Mouse (Mus musculus) forebrain, embryonic 13.5 days (tissue): ENCODE results near the gene Arhgap35. TPM values are rescaled to one million over a fixed set of nuclear protein-coding genes. Genes with fewer than 3 reads are reported as not detected.
"Not testable (repeated sequence)": the region's sequence is repeated elsewhere in the genome, so short reads cannot be mapped to it uniquely, and the experiment has no call there.

Experiments used
- ATAC-seq: fragments of 200-750 bp; cut with Nextera tagmentation; 2 replicates; pipeline ENCODE4 v1.8.0; 2017
- H3K27ac ChIP-seq: fragments of 300-500 bp; sonication (generic); 2 replicates; pipeline ENCODE4 v1.5.1; 2015; ENCODE audit warnings: inconsistent platforms, mild to moderate bottlenecking, moderate library complexity
- H3K27me3 ChIP-seq: fragments of 300-500 bp; sonication (generic); 2 replicates; pipeline ENCODE4 v1.6.1; 2015; ENCODE audit warnings: mild to moderate bottlenecking, inconsistent platforms
- H3K36me3 ChIP-seq: fragments of 300-500 bp; sonication (generic); 2 replicates; pipeline ENCODE4 v1.6.1; 2015; ENCODE audit warnings: mild to moderate bottlenecking, inconsistent platforms; ENCODE audit not compliant: poor library complexity, severe bottlenecking
- H3K4me1 ChIP-seq: fragments of 300-500 bp; sonication (generic); 2 replicates; pipeline ENCODE4 v1.6.1; 2015; ENCODE audit warnings: inconsistent platforms
- H3K4me2 ChIP-seq: fragments of 300-500 bp; sonication (generic); 2 replicates; pipeline ENCODE4 v1.6.1; 2015; ENCODE audit warnings: inconsistent platforms, mild to moderate bottlenecking, moderate library complexity
- H3K4me3 ChIP-seq: fragments of 300-500 bp; sonication (generic); 2 replicates; pipeline ENCODE4 v1.5.1; 2015; ENCODE audit warnings: mild to moderate bottlenecking, inconsistent platforms
- H3K9ac ChIP-seq: fragments of 300-500 bp; sonication (generic); 2 replicates; pipeline ENCODE4 v1.6.1; 2015; ENCODE audit warnings: mild to moderate bottlenecking, inconsistent platforms
- H3K9me3 ChIP-seq: fragments of 300-500 bp; sonication (generic); replicated peaks from 2 replicates; pipeline ENCODE4 v1.6.1; 2016; ENCODE audit warnings: inconsistent platforms
- WGBS: fragments of 180-500 bp; shearing (Covaris S2); methylation state at CpG from one replicate; pipeline ENCODE4 v1.1.7; 2015; 5-methylcytosine and 5-hydroxymethylcytosine counted together
- polyA plus RNA-seq: library from polyadenylated mRNA; unstranded; fragments of >200 nt; fragmentation: Nextera tagmentation; extraction: Ambion mirVana; gene quantifications from 2 replicates; pipeline ENCODE4 v1.2.1, GENCODE M21; 2015

Gene Arhgap35
- polyA plus RNA-seq, 1 experiment from 2014 or later = 29.1 TPM

DNA sequence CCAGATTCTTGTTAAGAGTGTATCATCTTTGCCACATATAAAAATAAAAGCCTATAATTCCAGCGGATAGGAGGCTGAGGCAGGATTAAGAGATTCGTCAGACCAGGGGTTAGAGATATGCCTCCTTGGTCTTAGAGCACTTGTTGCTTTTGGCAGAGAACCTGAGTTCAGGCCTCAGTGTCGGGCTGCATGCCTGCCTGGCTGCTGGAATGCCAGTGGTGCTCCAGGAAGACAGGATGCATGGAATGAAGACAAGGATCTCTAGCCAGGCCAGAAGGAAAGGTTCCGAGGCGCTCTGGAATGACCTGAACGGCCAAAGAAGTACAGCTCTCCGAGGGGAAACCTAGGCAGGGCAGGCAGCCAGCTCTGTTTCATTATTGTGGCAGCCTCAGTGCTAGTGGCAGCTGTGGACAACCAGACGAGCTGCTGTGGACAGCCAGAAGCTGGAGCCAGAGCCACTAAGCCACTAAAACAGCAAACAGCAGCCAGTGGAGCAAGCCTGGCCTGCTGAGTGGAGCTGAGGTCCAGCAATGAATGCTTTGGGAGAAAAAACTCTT, 6.4 kb upstream of the Arhgap35 start:
- 80% methylated on average over 8 of the region's 8 CpGs for WGBS
- no peak overlapping the region for H3K4me3 ChIP-seq
- H3K36me3 ChIP-seq = no peaks in the 10 kb centered on the region
- H3K9me3 ChIP-seq = no peaks in the 10 kb centered on the region
- peaks cover 9% of the 10 kb centered on the region for H3K4me1 ChIP-seq
- H3K27ac ChIP-seq = no peak overlapping the region
- H3K27me3 ChIP-seq = peaks cover 35% of the 10 kb centered on the region
- no peak overlapping the region for H3K9ac ChIP-seq
- ATAC-seq = no peak
- H3K4me2 ChIP-seq = no peak overlapping the region

DNA sequence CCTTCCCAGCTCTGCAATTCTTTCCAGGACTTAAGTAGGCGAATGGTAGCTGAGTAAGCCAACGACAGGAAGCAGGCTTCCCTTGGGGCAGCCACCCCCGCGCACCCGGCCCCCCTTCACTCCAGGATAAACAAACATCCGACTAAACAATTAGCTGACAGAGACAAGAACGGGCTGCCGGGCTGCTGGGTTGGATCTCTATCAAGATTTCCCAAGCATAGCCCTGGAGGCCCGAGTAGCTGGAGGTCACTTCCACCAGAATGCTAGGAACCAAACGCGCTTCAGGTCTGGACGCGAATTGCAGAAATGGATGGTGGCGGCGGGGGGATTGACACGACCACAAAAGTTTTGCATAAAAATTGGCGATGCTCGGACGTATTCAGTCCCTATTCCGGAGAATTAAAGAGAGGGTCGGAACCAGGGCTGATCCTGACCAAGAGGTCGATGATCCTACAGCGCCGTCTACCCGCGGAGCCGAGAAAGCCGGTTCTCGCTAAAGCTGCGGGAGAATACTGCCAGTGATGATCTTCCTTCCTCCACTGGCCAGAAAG, 3.9 kb upstream of the Arhgap35 start:
- ATAC-seq = no peak
- 2% methylated on average over 30 of the region's 30 CpGs for WGBS

DNA sequence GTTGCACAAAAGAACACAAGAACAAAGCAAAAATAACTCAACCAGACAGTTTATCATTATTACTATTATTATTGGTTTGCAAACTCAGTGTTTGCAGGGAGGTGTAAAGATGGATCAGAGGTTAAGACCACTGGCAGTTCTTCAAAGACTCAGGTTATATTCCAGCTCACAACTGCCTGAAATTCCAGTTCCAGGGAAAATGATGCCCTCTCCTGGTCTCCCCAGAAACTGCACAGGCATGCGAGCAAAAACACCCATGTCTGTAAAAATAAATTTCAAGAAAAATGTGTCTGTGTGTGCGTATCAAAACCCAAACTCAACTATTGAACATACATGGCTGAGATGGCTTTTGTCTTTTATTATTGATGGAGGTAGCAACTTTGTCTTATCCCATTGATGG, 2.3 kb upstream of the Arhgap35 start:
- no peak overlapping the region for H3K27ac ChIP-seq
- no peak overlapping the region for H3K9ac ChIP-seq
- H3K36me3 ChIP-seq = no peaks in the 10 kb centered on the region
- peaks cover 29% of the 10 kb centered on the region for H3K4me1 ChIP-seq
- peaks cover 31% of the 10 kb centered on the region for H3K27me3 ChIP-seq
- WGBS = 23% methylated on average over 2 of the region's 2 CpGs
- no peak for ATAC-seq
- H3K9me3 ChIP-seq = no peaks in the 10 kb centered on the region
- H3K4me3 ChIP-seq = no peak overlapping the region
- no peak overlapping the region for H3K4me2 ChIP-seq

More for the DNA sequence above, 3.9 kb upstream of the Arhgap35 start:
- Histone ChIP-seq H3K27ac (no peak overlapping the region), H3K36me3 (no peaks in the 10 kb centered on the region), H3K9ac (peak overlapping the region; percentile 31; the same call in 1 of the 2 replicates), H3K4me2 (peak overlapping the region; percentile 48), H3K4me1 (peaks cover 14% of the 10 kb centered on the region), H3K9me3 (no peaks in the 10 kb centered on the region), H3K4me3 (peak overlapping the region; percentile 17; the same call in 1 of the 2 replicates), H3K27me3 (peaks cover 35% of the 10 kb centered on the region)

DNA sequence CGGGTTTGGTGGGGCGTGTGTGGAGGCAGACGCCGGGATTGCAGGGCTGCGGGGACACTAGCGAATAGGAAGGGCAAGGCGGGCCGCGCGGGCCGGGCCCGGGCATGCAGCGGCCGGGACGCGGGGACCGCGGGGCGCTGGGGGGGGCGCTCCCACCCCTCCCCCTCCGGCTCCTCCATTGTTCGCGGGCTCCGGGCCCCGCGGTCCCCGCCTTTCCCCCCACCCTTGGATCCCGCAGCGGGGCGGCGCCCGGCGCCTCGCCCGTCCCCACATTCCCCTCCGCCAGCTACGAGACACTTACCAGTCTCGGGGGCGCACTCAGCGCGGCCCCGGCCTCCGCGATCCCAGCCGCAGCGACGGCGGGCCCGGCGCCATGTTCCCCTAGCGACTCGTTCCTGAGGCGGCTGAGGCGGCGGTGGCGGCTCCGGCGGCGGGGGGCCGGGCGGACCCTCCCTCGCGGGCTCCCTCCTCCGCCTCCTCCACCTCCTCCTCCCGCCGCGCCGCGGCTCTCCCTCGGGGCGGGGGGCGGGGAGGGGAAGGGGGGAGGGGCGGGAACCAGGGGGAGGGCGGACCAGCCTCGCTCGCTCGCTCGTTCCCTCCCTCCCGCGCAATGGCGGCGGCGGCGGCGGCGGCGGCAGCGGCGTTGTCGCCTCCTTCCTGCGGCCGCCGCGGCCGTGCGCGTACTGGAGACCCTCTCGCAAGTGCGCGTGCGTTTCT, 464 bp downstream of the Arhgap35 start:
- peak overlapping the region; percentile 86 for H3K4me3 ChIP-seq
- H3K36me3 ChIP-seq = no peaks in the 10 kb centered on the region
- peak overlapping the region; percentile 100 for H3K27ac ChIP-seq
- ATAC-seq = peak; percentile 11
- peak overlapping the region; percentile 87 for H3K4me2 ChIP-seq
- WGBS = under 1% methylated on average over 26 of the region's 101 CpGs
- peak overlapping the region; percentile 97 for H3K9ac ChIP-seq
- peaks cover 18% of the 10 kb centered on the region for H3K27me3 ChIP-seq
- peaks cover 56% of the 10 kb centered on the region for H3K4me1 ChIP-seq
- no peaks in the 10 kb centered on the region for H3K9me3 ChIP-seq

DNA sequence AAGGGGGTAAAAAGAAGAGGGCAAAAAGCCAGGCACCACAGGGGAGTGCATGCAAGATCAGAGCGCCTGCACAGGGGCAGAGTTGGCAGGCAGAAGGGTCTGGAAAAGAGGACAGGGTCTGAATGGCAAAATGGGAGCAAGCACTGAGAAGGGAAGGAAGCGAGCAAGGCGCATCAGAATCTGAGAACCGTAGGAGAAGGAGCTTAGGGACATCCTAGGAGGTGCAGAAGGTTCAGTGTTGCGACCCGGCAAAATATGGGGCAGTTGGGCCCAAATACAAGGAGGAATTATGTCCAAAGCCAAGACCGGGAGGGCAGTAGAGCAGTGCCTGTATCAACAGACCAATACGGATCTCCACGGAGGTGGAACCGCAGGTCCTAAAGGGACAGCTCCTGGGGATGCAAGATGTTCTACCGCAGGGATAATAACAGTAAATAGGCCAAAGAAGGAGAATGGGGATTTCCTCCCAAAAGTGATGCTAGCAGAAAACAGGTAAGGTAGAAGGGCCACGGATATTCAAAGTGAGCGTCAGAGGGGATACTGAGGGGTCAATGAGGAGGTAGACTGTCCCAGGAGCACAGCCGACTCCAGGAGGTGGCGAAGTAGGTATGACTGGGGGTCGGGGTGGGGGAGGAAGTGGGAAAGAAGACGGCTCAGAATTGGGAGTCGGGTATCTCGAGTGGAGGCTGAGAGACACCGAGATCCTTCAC, 1.2 kb downstream of the Arhgap35 start:
- H3K36me3 ChIP-seq = no peaks in the 10 kb centered on the region
- peaks cover 56% of the 10 kb centered on the region for H3K4me1 ChIP-seq
- H3K4me3 ChIP-seq = peak overlapping the region; percentile 86
- ATAC-seq = no peak
- peak overlapping the region; percentile 100 for H3K27ac ChIP-seq
- peaks cover 13% of the 10 kb centered on the region for H3K27me3 ChIP-seq
- under 1% methylated on average over 20 of the region's 20 CpGs for WGBS
- H3K4me2 ChIP-seq = peak overlapping the region; percentile 87
- H3K9me3 ChIP-seq = no peaks in the 10 kb centered on the region
- H3K9ac ChIP-seq = peak overlapping the region; percentile 97

GRCm38 (mm10) chr7:16610345-16610744, 4.4 kb downstream of the Arhgap35 start:
- WGBS = 81% methylated on average over 2 of the region's 2 CpGs
- peak overlapping the region; percentile 87 for H3K4me2 ChIP-seq
- H3K27ac ChIP-seq = 0 out of 2 replicates have a peak overlapping the region, but pooled peaks have one; percentile 2

DNA sequence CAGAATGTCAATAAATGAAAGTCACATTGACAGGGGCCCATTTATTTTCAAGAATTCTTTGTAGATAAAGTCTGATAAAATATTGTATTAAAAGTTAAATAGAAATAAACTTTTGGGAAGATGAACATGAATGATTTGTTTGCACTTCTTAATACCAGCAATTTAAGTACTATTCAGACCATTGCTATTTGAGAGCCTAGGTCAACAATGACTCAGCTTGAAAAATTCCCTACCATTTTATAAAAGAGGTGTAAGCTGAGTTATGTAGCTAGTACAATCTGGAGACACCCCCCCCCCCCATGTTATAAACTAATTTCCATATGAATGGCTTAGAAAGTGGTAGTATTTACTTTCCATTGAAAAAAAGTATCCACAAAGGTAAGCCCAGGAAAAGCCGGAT, 5.8 kb downstream of the Arhgap35 start:
- no peaks in the 10 kb centered on the region for H3K27me3 ChIP-seq
- no peak overlapping the region for H3K9ac ChIP-seq
- H3K9me3 ChIP-seq = peaks cover 2% of the 10 kb centered on the region
- ATAC-seq = no peak
- no peak overlapping the region for H3K27ac ChIP-seq
- H3K36me3 ChIP-seq = 0 out of 2 replicates have a peak, but pooled peaks cover 1% of the 10 kb centered on the region
- 64% methylated on average over 1 of the region's 1 CpGs for WGBS
- H3K4me1 ChIP-seq = peaks cover 49% of the 10 kb centered on the region
- H3K4me3 ChIP-seq = no peak overlapping the region
- no peak overlapping the region for H3K4me2 ChIP-seq

More at GRCm38 (mm10) chr7:16610345-16610744, 4.4 kb downstream of the Arhgap35 start:
- H3K9me3 ChIP-seq = no peaks in the 10 kb centered on the region
- H3K4me1 ChIP-seq = peaks cover 49% of the 10 kb centered on the region
- no peaks in the 10 kb centered on the region for H3K36me3 ChIP-seq
- no peaks in the 10 kb centered on the region for H3K27me3 ChIP-seq
- no peak overlapping the region for H3K4me3 ChIP-seq
- H3K9ac ChIP-seq = no peak overlapping the region
- ATAC-seq = no peak

DNA sequence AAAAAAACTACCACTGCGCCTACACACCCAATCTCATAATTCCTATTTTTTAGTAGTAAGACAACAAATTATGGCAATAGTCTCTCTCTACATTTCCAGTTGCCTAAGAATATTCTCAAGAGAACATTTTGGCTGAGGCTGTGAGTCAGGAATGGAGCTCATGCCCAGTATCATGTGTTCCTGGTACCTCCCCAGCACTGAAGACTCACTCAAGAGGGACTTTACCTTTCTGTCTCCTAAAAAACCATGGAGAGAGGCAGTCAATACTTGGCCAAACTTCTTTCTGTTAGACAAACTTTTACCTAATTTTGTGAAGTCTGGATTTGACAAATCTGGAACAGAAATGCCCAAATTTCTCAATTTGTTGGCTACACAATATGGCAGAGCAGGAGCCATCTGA, 6.7 kb downstream of the Arhgap35 start:
- H3K27me3 ChIP-seq = no peaks in the 10 kb centered on the region
- H3K9ac ChIP-seq = no peak overlapping the region
- 0 out of 2 replicates have a peak, but pooled peaks cover 5% of the 10 kb centered on the region for H3K36me3 ChIP-seq
- no peak overlapping the region for H3K27ac ChIP-seq
- peaks cover 5% of the 10 kb centered on the region for H3K9me3 ChIP-seq
- peaks cover 44% of the 10 kb centered on the region for H3K4me1 ChIP-seq
- ATAC-seq = no peak
- no peak overlapping the region for H3K4me2 ChIP-seq
- 100% methylated on average over 1 of the region's 1 CpGs for WGBS
- no peak overlapping the region for H3K4me3 ChIP-seq

- not testable (repeated sequence) for H3K27me3 ChIP-seq, H3K4me3 ChIP-seq, ATAC-seq, H3K27ac ChIP-seq, H3K9me3 ChIP-seq, H3K9ac ChIP-seq, H3K36me3 ChIP-seq, H3K4me2 ChIP-seq
- 93% methylated on average over 4 of the region's 4 CpGs for WGBS
- peaks cover 32% of the 10 kb centered on the region for H3K4me1 ChIP-seq
Measured at GRCm38 (mm10) chr7:16606808-16607207, 8.0 kb downstream of the Arhgap35 start.

DNA sequence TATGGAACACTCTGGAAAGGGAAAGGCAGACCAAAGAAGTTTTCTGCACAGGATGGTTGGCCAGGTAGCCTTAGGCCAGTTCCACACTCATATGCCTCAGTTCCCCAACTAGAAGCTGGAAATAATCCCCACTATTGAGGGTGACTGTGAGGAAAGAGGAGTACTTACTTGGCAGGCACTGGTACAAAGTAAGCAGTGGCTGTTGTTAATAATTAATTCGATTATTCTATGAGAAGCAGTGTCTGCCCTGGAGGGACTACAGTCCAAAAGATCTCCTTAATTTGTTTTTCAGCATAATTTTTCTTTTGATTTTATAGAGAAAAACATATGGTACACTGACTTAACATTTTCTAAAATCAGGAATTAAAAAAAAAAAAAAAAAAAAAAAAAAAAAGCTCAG, 10.7 kb downstream of the Arhgap35 start:
- H3K4me2 ChIP-seq = no peak overlapping the region
- H3K4me3 ChIP-seq = no peak overlapping the region
- 98% methylated on average over 1 of the region's 1 CpGs for WGBS

GRCm38 (mm10) chr7:16601683-16602102, 13.1 kb downstream of the Arhgap35 start:
- ATAC-seq = no peak
- H3K36me3 ChIP-seq = 0 out of 2 replicates have a peak, but pooled peaks cover 5% of the 10 kb centered on the region
- 92% methylated on average over 4 of the region's 4 CpGs for WGBS
- H3K9me3 ChIP-seq = peaks cover 5% of the 10 kb centered on the region
- H3K27ac ChIP-seq = no peak overlapping the region
- H3K4me1 ChIP-seq = no peaks in the 10 kb centered on the region
- no peak overlapping the region for H3K4me2 ChIP-seq
- no peak overlapping the region for H3K4me3 ChIP-seq
- H3K9ac ChIP-seq = no peak overlapping the region
- H3K27me3 ChIP-seq = no peaks in the 10 kb centered on the region

More for the DNA sequence above, 10.7 kb downstream of the Arhgap35 start:
- Histone ChIP-seq H3K9ac (no peak overlapping the region), H3K27ac (no peak overlapping the region), H3K4me1 (peaks cover 5% of the 10 kb centered on the region; the same call in 1 of the 2 replicates), H3K9me3 (peaks cover 5% of the 10 kb centered on the region), H3K36me3 (0 out of 2 replicates have a peak, but pooled peaks cover 5% of the 10 kb centered on the region), H3K27me3 (no peaks in the 10 kb centered on the region)
- ATAC-seq = no peak

- Histone ChIP-seq H3K9ac (no peak overlapping the region), H3K9me3 (peaks cover 4% of the 10 kb centered on the region), H3K4me1 (no peaks in the 10 kb centered on the region), H3K27ac (no peak overlapping the region), H3K27me3 (no peaks in the 10 kb centered on the region), H3K4me2 (no peak overlapping the region), H3K4me3 (no peak overlapping the region), H3K36me3 (peaks cover 15% of the 10 kb centered on the region)
- no peak for ATAC-seq
- 84% methylated on average over 2 of the region's 2 CpGs for WGBS
Measured at GRCm38 (mm10) chr7:16599006-16599405, 15.8 kb downstream of the Arhgap35 start.
